Mouse (Mus musculus) cortical plate, adult 2 months (tissue): ENCODE results near the gene Tspan9. TPM values are rescaled to one million over a fixed set of nuclear protein-coding genes. Genes with fewer than 3 reads are reported as not detected.
A peak's percentile ranks its signal among the peaks of the same experiment; 100 is the strongest.

ENCODE experiments used
- H3K27ac ChIP-seq: fragments of 200-500 bp; 2 replicates; pipeline ENCODE4 v1.5.1; 2012; ENCODE audit warnings: low read length, control low read depth, inconsistent platforms; ENCODE audit not compliant: insufficient read depth
- H3K4me1 ChIP-seq: fragments of 200-500 bp; 2 replicates; pipeline ENCODE4 v1.6.1; 2011; ENCODE audit warnings: low read length; ENCODE audit not compliant: control insufficient read depth, insufficient read depth
- H3K4me3 ChIP-seq: fragments of 200-500 bp; 2 replicates; pipeline ENCODE4 v1.5.1; 2011; ENCODE audit warnings: mild to moderate bottlenecking, low read length, control low read depth; ENCODE audit not compliant: insufficient read depth
- CTCF ChIP-seq: fragments of 200-500 bp; IDR thresholded peaks from 2 replicates; pipeline ENCODE4 v1.5.1; 2011; ENCODE audit warnings: mild to moderate bottlenecking, control low read depth, low read length; ENCODE audit not compliant: insufficient read depth; ENCODE audit errors: extremely low read depth
- POLR2A ChIP-seq: fragments of 200-500 bp; IDR thresholded peaks from 2 replicates; pipeline ENCODE4 v1.6.1; 2011; ENCODE audit warnings: mild to moderate bottlenecking, low read length, control low read depth; ENCODE audit not compliant: insufficient read depth; ENCODE audit errors: extremely low read depth
- polyA plus RNA-seq: library from polyadenylated mRNA; depleted of rRNA; stranded (reverse); fragments of >200 nt; gene quantifications from 2 replicates; pipeline ENCODE4 v1.2.3, GENCODE M21; 2012

The Tspan9 gene
- polyA plus RNA-seq, 1 experiment: 55.5 TPM

- Histone ChIP-seq H3K4me3 (no peak overlapping the region), H3K4me1 (peaks cover 7% of the 10 kb centered on the region), H3K27ac (no peak overlapping the region)
- no peak for TF ChIP-seq CTCF
- no peak for TF ChIP-seq POLR2A
Measured at GRCm38 (mm10) chr6:128158031-128158430, 14.6 kb upstream of the Tspan9 start.

GRCm38 (mm10) chr6:128156476-128156875 is 13.1 kb upstream of the Tspan9 start:
- no peak for TF ChIP-seq POLR2A
- TF ChIP-seq CTCF: no peak
- H3K4me3 ChIP-seq: no peak overlapping the region
- no peak overlapping the region for H3K27ac ChIP-seq
- H3K4me1 ChIP-seq: peaks cover 7% of the 10 kb centered on the region

DNA sequence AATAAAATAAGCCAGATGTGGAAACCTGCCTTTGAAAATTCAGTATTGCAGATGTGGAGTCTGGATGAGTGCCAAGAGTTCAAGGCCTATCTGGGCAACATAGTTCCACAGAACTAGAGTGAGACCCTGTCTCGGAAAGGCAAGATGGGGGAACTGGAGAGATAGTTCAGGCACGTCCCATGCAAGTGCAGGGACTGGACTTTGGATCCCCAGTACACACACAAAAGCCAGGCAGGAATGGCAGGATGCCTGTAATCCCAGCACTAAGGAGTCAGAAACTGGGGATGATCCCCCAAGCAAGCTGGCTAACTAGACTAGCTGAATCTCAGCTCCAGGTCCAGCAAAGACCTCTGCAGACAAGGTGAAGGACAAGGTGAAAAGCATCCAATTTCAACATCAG is 12.5 kb upstream of the Tspan9 start:
- H3K27ac ChIP-seq: no peak overlapping the region
- H3K4me3 ChIP-seq: no peak overlapping the region
- peaks cover 7% of the 10 kb centered on the region for H3K4me1 ChIP-seq
- TF ChIP-seq CTCF (no peak), POLR2A (no peak)

- Histone ChIP-seq H3K4me1 (no peaks in the 10 kb centered on the region), H3K4me3 (no peak overlapping the region), H3K27ac (no peak overlapping the region)
- TF ChIP-seq CTCF (peak; percentile 87), POLR2A (no peak)
Measured at GRCm38 (mm10) chr6:128145765-128146164, 2.4 kb upstream of the Tspan9 start.

GRCm38 (mm10) chr6:128142369-128143278 is 770 bp downstream of the Tspan9 start:
- peak overlapping the region; percentile 43 for H3K4me3 ChIP-seq
- TF ChIP-seq CTCF (no peak), POLR2A (no peak)
- no peaks in the 10 kb centered on the region for H3K4me1 ChIP-seq
- peak overlapping the region; percentile 48; the same call in 1 of the 2 replicates for H3K27ac ChIP-seq

DNA sequence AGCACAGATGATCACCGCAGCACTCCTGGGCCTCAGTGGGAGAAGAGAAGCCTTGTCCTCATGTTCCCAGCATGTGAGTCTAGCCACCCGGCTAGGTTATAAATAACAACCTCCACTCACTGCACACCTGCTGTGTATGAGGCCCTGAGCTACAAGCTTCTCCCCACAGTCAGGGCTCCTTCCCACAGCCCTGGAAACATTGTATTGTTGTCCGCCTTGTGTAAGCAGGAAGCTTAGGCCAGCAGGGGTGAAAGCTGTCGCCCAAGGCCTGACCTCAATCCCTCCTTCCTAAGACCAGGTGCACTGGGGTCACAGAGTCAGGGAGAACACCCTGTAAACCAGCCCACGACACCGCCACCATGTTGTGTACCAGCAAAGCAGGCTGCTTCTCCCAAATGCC is 2.7 kb downstream of the Tspan9 start:
- no peak overlapping the region for H3K27ac ChIP-seq
- no peak for TF ChIP-seq CTCF
- no peak for TF ChIP-seq POLR2A
- H3K4me3 ChIP-seq: no peak overlapping the region
- H3K4me1 ChIP-seq: peaks cover 2% of the 10 kb centered on the region; the same call in 1 of the 2 replicates

GRCm38 (mm10) chr6:128137855-128138254 is 5.5 kb downstream of the Tspan9 start:
- Histone ChIP-seq H3K27ac (no peak overlapping the region), H3K4me3 (no peak overlapping the region), H3K4me1 (peaks cover 2% of the 10 kb centered on the region; the same call in 1 of the 2 replicates)
- TF ChIP-seq CTCF: no peak
- TF ChIP-seq POLR2A: no peak

DNA sequence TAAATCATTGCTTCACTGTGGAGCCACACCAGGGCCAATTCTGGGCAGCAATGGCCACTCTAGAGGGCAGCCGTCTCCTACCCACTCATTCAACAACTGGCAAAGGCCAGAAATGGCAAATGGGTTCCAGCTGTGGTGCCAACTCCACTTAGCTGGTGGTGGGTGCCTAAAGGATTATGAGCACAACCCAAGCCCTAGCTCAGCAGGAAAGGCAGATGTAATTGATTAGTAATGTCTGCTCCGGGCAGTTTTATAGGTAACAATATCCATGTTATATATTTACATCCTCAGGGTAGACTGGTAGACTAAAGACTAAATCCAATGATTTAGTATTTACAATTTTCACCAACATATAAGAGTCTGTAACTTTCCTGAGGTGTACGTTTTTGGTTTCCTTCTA is 6.7 kb downstream of the Tspan9 start:
- Histone ChIP-seq H3K4me3 (no peak overlapping the region), H3K4me1 (peaks cover 2% of the 10 kb centered on the region; the same call in 1 of the 2 replicates), H3K27ac (no peak overlapping the region)
- TF ChIP-seq CTCF: no peak
- TF ChIP-seq POLR2A: no peak

- H3K27ac ChIP-seq: no peak overlapping the region
- H3K4me1 ChIP-seq: peaks cover 2% of the 10 kb centered on the region; the same call in 1 of the 2 replicates
- TF ChIP-seq CTCF: no peak
- TF ChIP-seq POLR2A: no peak
- H3K4me3 ChIP-seq: no peak overlapping the region
Measured at GRCm38 (mm10) chr6:128135459-128135858, 7.9 kb downstream of the Tspan9 start.

- Histone ChIP-seq H3K4me3 (no peak overlapping the region), H3K27ac (no peak overlapping the region), H3K4me1 (peaks cover 2% of the 10 kb centered on the region; the same call in 1 of the 2 replicates)
- TF ChIP-seq CTCF: no peak
- no peak for TF ChIP-seq POLR2A
Measured at GRCm38 (mm10) chr6:128135006-128135405, 8.4 kb downstream of the Tspan9 start.
